8 mouse cellular contexts compared by ENCODE assay signal in genomic region chr11:103952635-103953031, GRCm38 (mm10). TPM values are rescaled to one million over a fixed set of nuclear protein-coding genes. Genes with fewer than 3 reads are reported as not detected.
DNase-seq lines count a peak whose midpoint lies in the region; ATAC-seq and TF ChIP-seq lines count a peak whose summit lies in the region.

No protein-coding gene starts in this region.

- intact Hi-C loops in left cerebral cortex, postnatal 36 days (cut with DNase I) = no loop called here
- intact Hi-C loops in left cerebral cortex, postnatal 25 days (cut with DNase I) = no loop called here

- no peaks in the 10 kb centered on the region for H3K27me3 ChIP-seq in embryonic facial prominence, embryonic 15.5 days
- no peaks in the 10 kb centered on the region for H3K27me3 ChIP-seq in intestine, embryonic 14.5 days (replicated peaks; ENCODE audit: control insufficient read depth, insufficient read depth, low read length)
- no peaks in the 10 kb centered on the region for H3K27me3 ChIP-seq in midbrain, postnatal 0 days (ENCODE audit: insufficient read depth, low read length)

- H3K4me3 ChIP-seq in embryonic facial prominence, embryonic 15.5 days (replicated peaks) = peak overlapping the region; percentile 81
- H3K4me3 ChIP-seq in intestine, embryonic 14.5 days (ENCODE audit: low read depth, low read length) = peak overlapping the region; percentile 83; the same call in 1 of the 2 replicates
- peak overlapping the region; percentile 82 for H3K4me3 ChIP-seq in midbrain, postnatal 0 days (ENCODE audit: low read depth, low read length)

- DNase-seq in left cerebral cortex, postnatal 36 days (ENCODE audit: low spot score in 2 of 2) = peak; percentile 17 to 25
- DNase-seq in left cerebral cortex, postnatal 25 days (ENCODE audit: low spot score in 2 of 2) = no peak
- no peak for DNase-seq in intestine, embryonic 14.5 days (ENCODE audit: low spot score)
- no peak for DNase-seq in midbrain, postnatal 0 days (ENCODE audit: low spot score)
- no peak for DNase-seq in retina, embryonic 14.5 days (ENCODE audit: low spot score)
- DNase-seq in adrenal gland, adult 18-20 months (ENCODE audit: low spot score in 2 of 2) = no peak
- DNase-seq in adrenal gland, postnatal 14 days = no peak

- peak overlapping the region; percentile 69 for H3K4me2 ChIP-seq in embryonic facial prominence, embryonic 15.5 days (replicated peaks)
- H3K4me2 ChIP-seq in intestine, embryonic 14.5 days (ENCODE audit: low read length) = peak overlapping the region; percentile 77
- H3K4me2 ChIP-seq in midbrain, postnatal 0 days (ENCODE audit: low read depth, low read length, poor library complexity, severe bottlenecking) = peak overlapping the region; percentile 73

- no peak for TF ChIP-seq CTCF in midbrain, postnatal 0 days (IDR thresholded peaks at IDR 0.05)

- no peak overlapping the region for H3K27ac ChIP-seq in embryonic facial prominence, embryonic 15.5 days (replicated peaks)
- H3K27ac ChIP-seq in intestine, embryonic 14.5 days (ENCODE audit: low read depth) = no peak overlapping the region
- no peak overlapping the region; the same call in 1 of the 2 replicates for H3K27ac ChIP-seq in midbrain, postnatal 0 days (ENCODE audit: low read depth, low read length)

- no peaks in the 10 kb centered on the region for H3K36me3 ChIP-seq in embryonic facial prominence, embryonic 15.5 days
- H3K36me3 ChIP-seq in intestine, embryonic 14.5 days (ENCODE audit: control insufficient read depth, insufficient read depth, low read length) = no peaks in the 10 kb centered on the region
- no peaks in the 10 kb centered on the region for H3K36me3 ChIP-seq in midbrain, postnatal 0 days (ENCODE audit: insufficient read depth, low read length)

- 46% methylated on average over 5 of the region's 5 CpGs for whole genome bisulfite sequencing in embryonic facial prominence, embryonic 15.5 days
- 69% methylated on average over 5 of the region's 5 CpGs for WGBS in intestine, embryonic 14.5 days
- WGBS in midbrain, postnatal 0 days = 28% methylated on average over 5 of the region's 5 CpGs

- H3K4me1 ChIP-seq in embryonic facial prominence, embryonic 15.5 days = peaks cover 13% of the 10 kb centered on the region
- 0 out of 2 replicates have a peak, but pooled peaks cover 4% of the 10 kb centered on the region for H3K4me1 ChIP-seq in intestine, embryonic 14.5 days (replicated peaks; ENCODE audit: control insufficient read depth, insufficient read depth, low read length)
- peaks cover 10% of the 10 kb centered on the region; the same call in 1 of the 2 replicates for H3K4me1 ChIP-seq in midbrain, postnatal 0 days (ENCODE audit: insufficient read depth, low read length)

- no peak for ATAC-seq in embryonic facial prominence, embryonic 15.5 days (ENCODE audit: insufficient number of reproducible peaks, low FRiP score, low TSS enrichment, low read depth)
- ATAC-seq in intestine, embryonic 14.5 days (replicated peaks; ENCODE audit: low FRiP score, low TSS enrichment, low read depth) = no peak
- ATAC-seq in midbrain, postnatal 0 days (ENCODE audit: low FRiP score) = no peak

- no peak overlapping the region; the same call in 1 of the 2 replicates for H3K9ac ChIP-seq in embryonic facial prominence, embryonic 15.5 days
- H3K9ac ChIP-seq in intestine, embryonic 14.5 days (ENCODE audit: low read length) = peak overlapping the region; percentile 86; the same call in 1 of the 2 replicates
- peak overlapping the region; percentile 95 for H3K9ac ChIP-seq in midbrain, postnatal 0 days (replicated peaks; ENCODE audit: low read length, poor library complexity, severe bottlenecking)

- H3K9me3 ChIP-seq in embryonic facial prominence, embryonic 15.5 days (replicated peaks) = no peaks in the 10 kb centered on the region
- no peaks in the 10 kb centered on the region for H3K9me3 ChIP-seq in intestine, embryonic 14.5 days (ENCODE audit: control insufficient read depth, low read length)
- no peaks in the 10 kb centered on the region for H3K9me3 ChIP-seq in midbrain, postnatal 0 days (ENCODE audit: low read length)

RNA-seq across cellular contexts. Expression of gene Nsf, which starts 1.2 kb away (rescaled TPM):
- 100 to 1,000 TPM; 883 to 922 TPM for total RNA-seq in left cerebral cortex, postnatal 36 days (2021)
- total RNA-seq in left cerebral cortex, postnatal 25 days (2021) = 100 to 1,000 TPM; 889 to 958 TPM
- polyA plus RNA-seq in embryonic facial prominence, embryonic 15.5 days (2015; fragmentation: Nextera tagmentation; extraction: Ambion mirVana) = 47.0 and 51.4 TPM in 2 replicates
- polyA plus RNA-seq in intestine, embryonic 14.5 days (2014; fragmentation: Nextera tagmentation; extraction: Ambion mirVana) = 40.8 and 46.6 TPM in 2 replicates
- total RNA-seq in midbrain, postnatal 0 days (2014; rRNA removed) = 167 and 183 TPM in 2 replicates
- 263 and 272 TPM in 2 replicates for polyA plus RNA-seq in midbrain, postnatal 0 days (2015; fragmentation: Nextera tagmentation; extraction: Ambion mirVana)
- total RNA-seq in adrenal gland, adult 18-20 months (2021) = 100 to 1,000 TPM; 154 to 197 TPM
- total RNA-seq in adrenal gland, postnatal 14 days (2021) = 109 and 122 TPM in 2 replicates

RNA-seq across cellular contexts. Expression of gene Arf2, which starts 13.9 kb away (rescaled TPM):
- total RNA-seq in left cerebral cortex, postnatal 36 days (2021) = 10 to 100 TPM; 46.4 to 49.9 TPM
- 10 to 100 TPM; 48.9 to 56.4 TPM for total RNA-seq in left cerebral cortex, postnatal 25 days (2021)
- polyA plus RNA-seq in embryonic facial prominence, embryonic 15.5 days (2015; fragmentation: Nextera tagmentation; extraction: Ambion mirVana) = 64.5 and 65.3 TPM in 2 replicates
- 48.8 and 57.5 TPM in 2 replicates for polyA plus RNA-seq in intestine, embryonic 14.5 days (2014; fragmentation: Nextera tagmentation; extraction: Ambion mirVana)
- 145 and 199 TPM in 2 replicates for total RNA-seq in midbrain, postnatal 0 days (2014; rRNA removed)
- polyA plus RNA-seq in midbrain, postnatal 0 days (2015; fragmentation: Nextera tagmentation; extraction: Ambion mirVana) = 245 and 256 TPM in 2 replicates
- 10 to 100 TPM; 41.0 to 59.1 TPM for total RNA-seq in adrenal gland, adult 18-20 months (2021)
- total RNA-seq in adrenal gland, postnatal 14 days (2021) = 41.1 and 47.7 TPM in 2 replicates

Comparison
In these comparisons a context has a peak if more than half of its experiments do, and no peak if none do; other contexts are left out.
1. DNase-seq: peak in left cerebral cortex, postnatal 36 days (2 of 2); none in left cerebral cortex, postnatal 25 days (0 of 2), intestine, embryonic 14.5 days (single experiment), midbrain, postnatal 0 days (single experiment), retina, embryonic 14.5 days (single experiment), adrenal gland, adult 18-20 months (0 of 2) and adrenal gland, postnatal 14 days (single experiment).
2. Peak in every context shown above with its lines, with median percentiles within 50 percentile points of each other: H3K4me2 ChIP-seq and H3K4me3 ChIP-seq.